Mouse (Mus musculus) cerebellum, postnatal 10 days (tissue): ENCODE results near the gene Zfp697.
A peak's percentile ranks its signal among the peaks of the same experiment; 100 is the strongest.

Experiments
- DNase-seq, 2 experiments: peaks; one replicate each; pipeline ENCODE4 v3.0.0; 2021; ENCODE audit warnings: mixed read lengths in 2 of 2

Zfp697 gene

GRCm38 (mm10) chr3:98382246-98382939 lies at the start of gene Zfp697:
Gene Zfp697, plus strand, starts transcription at chr3:98382461.
- peak; percentile 95 to 96 for DNase-seq

DNA sequence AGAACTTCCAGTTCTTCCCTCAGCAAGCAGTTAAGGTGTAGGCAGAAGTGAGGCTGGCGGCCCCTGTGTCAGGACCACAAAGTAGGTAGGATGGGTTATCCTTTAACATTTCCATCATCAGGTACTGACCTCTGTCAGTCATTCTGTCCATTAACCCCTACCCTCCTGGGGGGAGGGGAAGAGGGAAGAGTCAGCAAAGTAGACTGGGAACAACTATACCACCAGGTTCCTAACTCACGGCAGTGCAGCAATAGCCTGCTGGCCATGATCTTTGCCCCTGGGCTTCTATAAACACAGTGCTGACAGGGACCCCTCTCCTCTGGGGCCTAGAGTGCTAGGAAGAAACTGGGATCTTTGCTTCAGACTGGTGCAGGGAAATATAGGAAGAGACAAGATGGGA lies 48.3 kb upstream of the Zfp697 start:
- no peak for DNase-seq

DNA sequence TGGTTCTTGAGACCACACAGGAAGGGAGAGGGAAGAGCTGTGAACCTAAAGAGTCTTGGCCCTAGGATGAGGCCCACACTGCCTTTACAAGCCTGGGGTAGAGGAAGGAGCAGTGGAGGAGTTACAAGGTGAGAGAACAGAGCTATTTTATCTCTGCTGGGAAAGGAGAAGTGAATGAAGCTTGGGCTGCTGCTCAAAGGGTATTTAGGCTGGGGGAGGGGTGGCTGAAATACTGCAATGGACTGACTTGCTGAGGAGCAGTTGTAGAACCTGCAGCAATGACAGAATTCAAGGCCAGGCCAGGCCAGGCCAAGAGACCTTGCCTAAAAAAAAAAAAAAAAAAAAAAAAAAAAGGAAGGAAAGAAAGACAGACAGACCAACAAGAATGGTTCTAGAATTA lies 46.9 kb upstream of the Zfp697 start:
- no peak for DNase-seq

GRCm38 (mm10) chr3:98335886-98336285 lies 46.4 kb upstream of the Zfp697 start:
- DNase-seq: no peak

GRCm38 (mm10) chr3:98336661-98337654 lies 45.3 kb upstream of the Zfp697 start:
- no peak for DNase-seq

DNA sequence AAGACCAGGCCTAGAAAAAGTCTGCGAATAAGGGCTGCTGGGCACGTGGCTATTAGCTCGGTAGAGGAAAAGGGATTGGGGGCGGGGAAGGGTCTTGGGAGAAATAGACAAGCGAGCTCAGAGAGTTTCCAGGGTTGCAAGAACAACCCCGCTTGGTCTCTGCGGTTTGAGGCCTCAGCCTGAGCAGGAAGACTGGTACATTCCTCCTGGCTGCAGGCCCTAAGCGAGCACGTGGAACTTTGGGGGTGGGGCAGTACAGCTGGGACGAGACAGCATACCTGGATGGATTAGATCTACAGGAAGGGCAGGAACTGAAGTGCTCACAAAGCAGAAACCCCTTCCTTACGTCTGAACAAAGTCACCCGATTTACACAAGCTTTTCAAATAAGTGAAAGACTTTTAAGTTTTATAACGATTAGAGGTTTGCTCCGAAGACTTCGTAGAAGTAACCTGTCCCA lies 43.6 kb upstream of the Zfp697 start:
- peak; percentile 66 to 71 for DNase-seq

GRCm38 (mm10) chr3:98339097-98339705 lies 43.1 kb upstream of the Zfp697 start:
- peak; percentile 46 to 57 for DNase-seq

DNA sequence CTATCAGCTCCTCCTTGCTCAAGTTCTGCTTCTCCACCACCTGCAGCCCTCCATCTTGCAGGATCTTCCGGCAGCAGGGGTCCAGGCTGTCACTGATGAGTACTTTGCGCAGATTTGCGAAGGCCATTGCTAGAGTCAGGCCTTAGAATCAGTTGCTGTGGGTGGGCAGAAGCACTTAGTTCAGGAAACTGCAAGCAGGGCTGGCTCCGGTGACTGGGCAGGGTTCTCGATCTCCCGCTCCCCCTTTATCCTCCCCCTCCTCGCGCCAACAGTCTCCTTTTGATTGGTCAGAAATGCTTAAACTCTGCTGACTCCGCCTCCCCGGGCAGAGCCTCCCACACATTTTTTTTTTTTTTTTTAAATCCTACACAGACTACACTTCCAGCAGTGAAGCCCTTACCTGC lies 42.6 kb upstream of the Zfp697 start, which contains the start of gene Phgdh:
Gene Phgdh, minus strand, starts transcription at position 285 of the 404 bp plus-strand sequence.
- DNase-seq: peak; percentile 76 to 82

DNA sequence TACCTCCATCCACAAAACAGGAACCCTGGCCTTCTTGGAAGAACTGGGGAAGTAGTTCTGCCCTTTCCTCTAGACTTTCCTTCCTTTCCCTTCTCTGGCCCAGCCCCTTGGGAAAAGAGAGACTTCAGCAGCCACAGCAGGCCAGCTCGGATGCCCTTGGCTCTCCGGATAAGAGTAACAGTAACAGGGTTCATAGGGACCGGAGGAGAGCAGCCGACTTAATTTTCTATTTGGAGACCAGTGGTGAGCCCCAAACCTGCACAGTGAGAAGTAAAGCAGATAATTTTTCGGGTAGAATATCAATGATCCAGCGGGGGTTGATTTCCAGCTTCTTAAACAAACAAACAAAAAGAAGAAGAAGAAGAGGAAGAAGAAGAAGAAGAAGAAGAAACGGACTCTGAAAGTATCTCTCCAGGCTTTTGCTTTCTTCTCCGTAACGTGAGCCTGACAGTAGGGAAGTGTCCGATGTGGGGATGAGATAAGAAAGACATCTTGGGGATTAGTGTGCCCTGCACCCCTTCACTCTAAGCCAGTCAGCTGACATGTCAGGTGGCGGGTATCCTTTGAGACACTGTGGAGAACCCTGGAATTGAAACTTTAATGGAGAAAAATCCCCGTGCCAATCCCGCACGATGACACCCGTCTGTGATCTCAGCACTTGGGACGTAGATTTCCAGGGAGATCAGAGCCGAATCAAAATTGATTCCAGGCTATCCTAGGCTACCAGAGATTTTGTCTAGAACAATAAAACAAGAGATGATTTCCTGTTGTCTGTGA lies 41.3 kb upstream of the Zfp697 start:
- no peak for DNase-seq

- DNase-seq: no peak
These were observed 39.0 kb upstream of the Zfp697 start for GRCm38 (mm10) chr3:98343235-98343634.

GRCm38 (mm10) chr3:98348106-98348505 lies 34.2 kb upstream of the Zfp697 start:
- no peak for DNase-seq

GRCm38 (mm10) chr3:98348705-98349104 lies 33.6 kb upstream of the Zfp697 start:
- no peak for DNase-seq

DNA sequence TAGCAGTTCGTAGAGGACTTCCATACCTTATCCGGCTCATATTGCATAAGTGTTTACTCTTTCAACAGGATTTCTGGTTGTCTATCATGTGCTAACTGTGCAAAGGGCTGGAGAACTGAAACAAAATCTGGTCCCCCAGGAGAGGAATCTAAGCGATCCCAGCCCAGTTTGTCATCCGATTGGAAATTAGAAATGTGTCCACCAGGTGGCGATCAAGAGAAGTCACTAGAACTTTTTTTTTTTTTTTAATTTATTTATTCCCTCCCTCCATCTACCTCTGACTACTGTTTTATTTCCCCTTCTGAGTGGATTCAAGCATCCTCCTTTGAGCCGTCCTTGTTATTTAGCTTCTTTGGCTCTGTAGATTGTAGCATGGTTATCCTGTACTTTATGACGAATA lies 28.4 kb upstream of the Zfp697 start:
- peak; percentile 89 to 93 for DNase-seq

DNA sequence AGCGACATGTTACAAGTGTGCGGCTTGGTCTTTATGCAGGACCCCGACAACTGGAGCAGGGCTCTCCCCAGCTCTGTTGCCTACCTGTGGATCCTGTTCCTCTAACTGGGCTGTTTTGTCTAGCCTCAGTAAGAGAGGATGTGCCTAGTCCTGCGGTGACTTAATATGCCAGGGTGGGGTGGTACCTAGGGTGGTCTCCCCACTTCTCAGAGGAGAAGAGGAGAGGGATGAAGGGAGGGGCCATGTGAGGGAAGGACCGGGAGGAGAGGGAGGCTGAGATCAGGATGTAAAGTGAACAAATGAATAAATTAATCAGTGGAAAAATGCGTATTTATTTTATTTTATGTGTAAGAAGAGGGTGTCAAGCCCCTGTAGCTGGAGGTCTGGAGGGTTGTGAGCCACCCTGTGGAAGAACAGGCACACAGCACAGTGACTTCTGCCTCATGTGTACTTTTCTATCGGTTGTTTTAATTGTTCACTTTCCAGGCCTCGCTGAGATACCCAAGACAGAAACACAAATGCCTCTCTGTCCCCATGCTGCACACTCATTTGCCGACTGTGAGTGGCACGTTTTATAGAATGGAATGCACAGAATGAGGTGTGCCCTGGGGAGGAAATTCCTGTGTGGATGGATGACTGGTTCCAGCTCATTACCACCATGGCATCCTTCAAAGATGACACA lies 26.8 kb upstream of the Zfp697 start:
- no peak for DNase-seq

GRCm38 (mm10) chr3:98356026-98356365 lies 26.3 kb upstream of the Zfp697 start:
- no peak for DNase-seq

GRCm38 (mm10) chr3:98356632-98357370 lies 25.5 kb upstream of the Zfp697 start:
- no peak for DNase-seq

DNA sequence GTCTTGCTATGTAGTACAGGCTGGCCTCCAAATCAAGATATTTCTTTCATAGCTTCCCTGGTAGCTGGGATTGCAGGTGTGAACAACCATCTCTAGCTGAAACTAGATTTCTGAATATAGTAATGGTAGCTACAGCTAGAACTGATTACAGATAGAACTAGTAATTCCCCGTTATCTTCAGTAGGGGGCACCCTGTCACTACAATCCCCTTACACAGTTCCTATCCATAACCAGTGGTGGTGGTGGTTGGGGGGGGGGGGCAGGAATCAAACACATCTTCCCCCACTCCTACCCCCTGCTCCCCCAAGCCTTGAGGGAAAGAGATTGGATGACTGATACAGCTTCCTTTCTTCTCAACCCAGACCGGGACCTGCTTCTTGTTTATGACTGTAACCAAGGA lies 19.5 kb upstream of the Zfp697 start:
- DNase-seq: peak; percentile 41 to 60

DNA sequence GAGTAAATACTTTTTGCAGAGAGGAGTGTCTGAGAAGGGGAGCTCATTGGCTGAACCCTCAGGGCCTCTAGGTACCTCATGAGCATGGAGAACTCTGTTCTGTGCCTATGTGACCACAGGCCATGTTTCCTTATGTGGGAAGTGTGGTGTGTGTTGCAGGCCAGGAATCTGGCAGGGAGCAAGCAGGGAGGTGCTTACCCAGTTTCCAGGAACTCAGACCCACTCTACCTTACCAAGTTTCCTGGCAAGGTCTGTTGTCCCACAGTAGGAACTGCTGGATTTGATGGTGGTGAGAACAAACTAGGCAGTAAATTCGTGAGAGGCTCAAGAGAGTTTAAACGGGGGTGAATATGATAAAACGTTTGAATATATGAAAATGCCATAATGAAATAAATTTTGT lies 16.2 kb upstream of the Zfp697 start:
- no peak for DNase-seq

DNA sequence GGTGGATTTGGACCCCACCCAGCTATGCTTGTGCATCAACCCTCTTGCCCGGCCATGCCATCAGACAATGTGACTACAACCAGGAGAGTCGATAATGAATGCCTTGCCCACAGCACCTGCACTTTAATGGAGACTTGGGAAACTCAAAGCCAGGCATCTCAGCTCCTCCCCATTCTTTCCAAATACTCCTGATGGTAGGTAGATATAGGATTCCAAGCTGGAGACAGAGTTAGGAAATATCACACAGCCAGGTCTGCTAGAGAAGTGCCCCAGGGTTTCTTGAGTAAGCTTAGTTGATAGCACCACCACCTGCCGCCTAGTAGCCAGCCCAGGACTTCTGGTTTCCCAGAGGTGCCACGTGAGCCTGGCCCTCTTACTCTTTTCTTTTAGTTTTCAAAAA lies 15.4 kb upstream of the Zfp697 start:
- DNase-seq: no peak

- no peak for DNase-seq
These were observed 14.0 kb upstream of the Zfp697 start for GRCm38 (mm10) chr3:98368283-98368682.

GRCm38 (mm10) chr3:98368776-98369175 lies 13.5 kb upstream of the Zfp697 start:
- DNase-seq: no peak
